Mouse (Mus musculus) forelimb bud, embryonic 11.5 days (tissue): ENCODE measurements around the gene Gm20388.

ENCODE experiments used
- DNase-seq: peaks from one replicate; pipeline ENCODE4 v3.0.0-alpha.2; 2012; ENCODE audit warnings: low read depth, low spot score

Gene Gm20388

DNA sequence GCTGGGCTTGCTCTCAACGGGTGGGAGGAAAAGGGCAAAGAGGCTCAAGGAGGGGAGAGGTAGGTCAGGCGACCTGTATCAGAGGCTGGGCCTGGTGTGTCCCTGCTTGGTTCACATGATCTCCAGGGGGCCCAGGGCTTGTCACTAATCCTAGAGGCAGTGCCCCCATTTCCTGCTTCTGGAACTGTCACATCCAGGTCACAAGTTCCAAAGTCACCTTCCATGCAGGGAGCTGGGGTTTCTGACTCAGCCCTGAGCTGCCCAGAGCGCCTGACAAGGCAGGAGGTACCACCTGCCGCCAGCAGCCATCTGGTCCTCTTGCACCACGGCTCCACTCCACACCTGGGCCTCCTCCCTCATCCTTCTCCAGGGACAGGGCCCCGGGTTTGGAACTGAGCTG is 473.1 kb downstream of the Gm20388 start:
- no peak for DNase-seq

DNA sequence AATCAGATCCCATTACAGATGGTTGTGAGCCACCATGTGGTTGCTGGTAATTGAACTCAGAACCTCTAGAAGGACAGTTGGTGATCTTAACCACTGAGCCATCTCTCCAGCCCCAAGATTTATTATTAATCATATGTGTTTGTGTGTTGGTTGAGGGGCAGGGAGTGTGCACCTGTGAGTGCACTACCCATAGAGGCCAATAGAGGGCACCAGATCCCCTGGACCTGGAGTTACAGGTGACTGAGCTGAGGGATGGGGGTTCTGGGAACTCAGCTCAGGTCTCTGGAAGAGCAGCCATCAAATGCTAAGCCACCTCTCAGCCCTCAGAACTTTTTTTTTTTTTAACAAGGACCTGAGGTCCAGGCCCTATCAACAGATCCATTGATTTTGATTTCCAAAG is 474.1 kb downstream of the Gm20388 start:
- DNase-seq = no peak

DNA sequence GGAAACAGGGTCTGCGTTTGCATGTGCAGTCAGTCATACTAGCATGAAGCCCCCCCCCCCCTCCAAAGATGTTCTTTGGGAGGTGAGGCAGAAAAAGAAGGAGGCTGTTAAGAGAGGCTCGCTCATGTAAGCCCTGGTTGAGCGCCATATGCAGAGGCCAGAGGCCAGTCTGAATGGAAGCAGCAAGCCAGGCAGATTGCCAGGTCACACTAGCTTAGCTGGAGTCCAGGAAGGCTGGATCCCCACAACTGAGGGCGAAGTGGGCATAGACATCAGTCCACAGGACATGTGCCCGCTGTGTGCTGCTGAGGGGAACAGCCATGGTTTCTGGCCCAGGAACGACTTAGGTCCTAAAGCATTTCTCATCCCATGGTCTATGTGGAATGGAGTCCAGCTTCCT is 477.6 kb downstream of the Gm20388 start:
- DNase-seq = no peak

DNA sequence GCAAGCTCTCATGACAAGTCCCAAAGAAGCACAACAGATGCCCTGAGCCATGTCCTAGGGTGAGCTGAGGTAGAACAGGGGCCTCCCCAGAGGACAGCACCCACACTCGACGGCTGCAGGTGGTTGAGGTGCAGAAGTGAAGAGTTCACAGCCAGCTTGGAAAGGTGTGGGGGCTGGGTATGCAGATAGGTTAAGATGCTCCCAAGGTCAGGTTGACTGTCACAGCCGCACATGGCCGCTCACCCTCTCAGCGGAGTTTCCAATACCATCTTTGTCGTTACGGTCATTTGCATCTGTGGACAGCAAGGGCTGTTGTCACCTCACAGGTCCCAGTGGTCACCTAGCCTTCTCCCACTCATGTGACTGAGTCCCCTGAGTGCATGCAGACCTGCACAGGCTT is 480.0 kb downstream of the Gm20388 start:
- no peak for DNase-seq

DNA sequence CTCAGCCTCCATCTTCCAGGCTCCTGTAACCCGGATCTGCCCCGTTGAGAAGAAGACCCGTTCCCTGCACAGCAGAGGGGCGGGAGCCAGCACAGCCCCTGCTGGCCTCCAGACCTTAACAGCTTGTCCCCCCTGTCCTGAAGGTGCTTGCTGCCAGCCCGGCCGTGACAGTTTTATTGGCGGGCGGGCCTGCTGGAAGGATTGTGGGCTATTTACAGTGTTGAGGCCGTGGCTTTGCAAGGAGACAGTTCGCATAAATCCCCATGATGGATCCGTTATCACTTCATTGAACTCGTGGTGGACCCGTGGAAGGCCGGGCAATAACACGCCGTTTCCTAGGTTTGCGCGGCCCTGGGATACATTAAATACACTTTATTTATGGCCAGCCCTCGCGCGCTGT is 481.2 kb downstream of the Gm20388 start:
- DNase-seq = no peak

DNA sequence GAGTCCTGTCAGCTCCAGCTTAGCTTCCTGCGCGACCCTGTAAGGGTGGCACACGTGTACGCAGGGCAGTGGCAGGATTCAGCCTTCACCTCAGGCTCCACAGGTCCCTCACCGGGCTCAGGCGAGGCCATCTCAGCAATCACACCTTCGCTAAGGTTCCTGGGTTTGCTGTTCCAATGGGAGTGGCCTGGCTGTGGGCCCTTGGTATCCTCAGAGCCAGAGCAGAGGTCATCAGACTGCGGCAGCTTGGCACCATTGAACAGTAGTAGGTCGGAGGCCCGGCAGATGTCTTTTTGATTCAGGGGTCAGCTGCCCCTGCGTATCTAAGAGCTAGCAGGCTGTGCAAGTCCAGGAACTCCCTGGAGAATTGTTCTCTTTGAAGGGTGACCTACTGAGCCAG is 482.4 kb downstream of the Gm20388 start:
- no peak for DNase-seq

DNA sequence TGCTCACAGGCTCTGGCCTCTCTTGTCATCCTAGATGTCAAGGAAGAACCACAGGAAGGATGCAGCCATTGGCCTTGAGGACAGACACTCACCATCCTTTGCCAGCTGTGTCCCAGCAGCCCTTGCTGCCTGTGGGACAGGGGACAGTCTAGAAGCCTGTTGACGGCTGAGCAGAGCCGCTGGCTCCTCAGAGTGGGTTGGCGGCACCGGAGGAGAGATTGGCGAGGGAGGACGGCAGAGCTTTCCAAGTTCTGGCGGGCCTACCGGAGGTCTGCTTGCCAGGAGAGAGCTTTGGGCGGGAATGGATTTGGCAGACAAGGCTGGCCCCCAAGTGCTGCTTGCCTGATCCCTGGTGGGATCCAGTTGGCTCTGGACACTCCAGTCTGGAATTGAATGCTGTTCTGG is 483.2 kb downstream of the Gm20388 start:
- DNase-seq = no peak

DNA sequence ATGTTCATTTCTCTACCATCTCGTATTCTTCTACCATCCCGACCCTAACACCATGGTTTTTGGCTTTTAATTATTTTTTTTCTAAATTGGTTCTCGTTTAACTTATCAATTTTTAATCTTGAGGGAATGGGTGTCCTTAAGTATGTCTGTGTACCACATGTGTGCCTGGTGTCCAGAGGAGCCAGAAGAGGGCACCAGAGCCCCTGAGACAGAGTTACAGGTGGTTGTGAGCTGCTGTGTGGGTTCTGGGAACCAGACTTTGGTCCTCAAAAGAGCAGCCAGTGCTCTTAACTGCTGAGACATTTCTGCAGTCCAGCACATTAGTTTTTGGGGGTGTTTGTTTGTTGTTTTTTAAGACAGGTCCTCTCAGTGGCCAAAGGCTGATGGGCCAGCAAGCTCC is 485.3 kb downstream of the Gm20388 start:
- DNase-seq = no peak

DNA sequence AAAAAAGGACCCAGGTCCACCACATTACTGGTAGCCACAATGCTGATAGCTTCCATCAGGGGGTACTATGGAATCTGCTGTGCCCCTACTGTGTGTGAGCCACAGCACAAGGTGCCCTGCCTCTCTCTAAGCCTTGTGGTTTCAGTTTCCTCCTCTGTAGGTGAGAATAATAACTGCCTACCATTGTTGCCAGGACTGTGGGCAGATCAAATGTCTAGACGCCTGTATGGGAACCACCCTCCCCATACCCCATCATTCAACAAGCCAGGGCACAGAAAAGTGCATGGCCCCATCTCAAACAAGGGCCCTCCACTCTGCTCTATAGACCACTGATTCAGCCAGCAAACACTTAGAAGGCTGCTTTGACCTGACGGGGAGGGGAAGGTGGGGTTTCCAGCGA is 486.1 kb downstream of the Gm20388 start:
- DNase-seq = no peak

DNA sequence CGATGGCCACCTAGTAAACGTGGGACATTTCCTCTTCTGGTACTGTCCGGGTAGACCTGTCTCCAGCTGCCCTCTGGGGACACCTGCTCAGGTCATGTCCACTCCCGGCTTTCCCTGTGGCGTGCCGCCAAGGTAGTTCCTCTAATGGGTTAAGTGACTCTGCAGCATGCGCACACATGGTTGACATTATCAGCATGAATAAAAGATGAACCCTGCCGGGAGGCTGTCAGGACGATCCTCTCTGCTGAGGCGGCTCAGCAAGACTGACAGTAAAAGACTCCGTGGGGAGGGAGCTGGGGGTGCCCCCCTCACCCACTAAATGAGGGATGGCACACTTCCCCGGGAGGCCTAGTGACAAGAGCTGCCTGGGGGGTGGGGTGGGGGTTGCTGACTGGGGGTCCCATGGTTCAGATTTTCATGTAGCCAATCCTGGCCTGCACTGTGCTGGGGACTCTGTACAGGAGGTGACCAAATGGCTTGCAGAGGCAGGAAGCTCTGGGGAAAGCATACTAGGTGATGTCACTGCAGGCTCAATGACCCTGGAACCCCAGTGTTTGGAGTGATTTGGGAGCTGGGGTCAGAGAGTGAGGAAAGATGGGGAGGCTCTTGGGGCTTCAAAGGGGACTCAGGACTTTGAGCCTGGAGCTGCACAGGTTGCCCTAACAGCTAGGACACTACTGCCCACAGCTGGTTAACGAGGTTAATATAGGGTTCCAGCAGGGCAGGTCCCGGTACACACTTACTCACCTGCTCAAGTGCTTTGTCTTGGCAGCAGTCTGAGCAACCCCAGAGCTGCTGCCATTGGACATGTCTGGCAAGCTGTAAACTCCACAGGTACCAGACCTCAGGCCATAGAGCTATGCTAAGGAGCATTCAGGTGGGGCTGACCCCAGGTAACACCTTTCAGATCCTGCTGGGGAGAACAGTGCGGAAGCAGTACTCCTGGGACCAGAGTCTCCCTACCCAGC is 487.1 kb downstream of the Gm20388 start:
- no peak for DNase-seq

DNA sequence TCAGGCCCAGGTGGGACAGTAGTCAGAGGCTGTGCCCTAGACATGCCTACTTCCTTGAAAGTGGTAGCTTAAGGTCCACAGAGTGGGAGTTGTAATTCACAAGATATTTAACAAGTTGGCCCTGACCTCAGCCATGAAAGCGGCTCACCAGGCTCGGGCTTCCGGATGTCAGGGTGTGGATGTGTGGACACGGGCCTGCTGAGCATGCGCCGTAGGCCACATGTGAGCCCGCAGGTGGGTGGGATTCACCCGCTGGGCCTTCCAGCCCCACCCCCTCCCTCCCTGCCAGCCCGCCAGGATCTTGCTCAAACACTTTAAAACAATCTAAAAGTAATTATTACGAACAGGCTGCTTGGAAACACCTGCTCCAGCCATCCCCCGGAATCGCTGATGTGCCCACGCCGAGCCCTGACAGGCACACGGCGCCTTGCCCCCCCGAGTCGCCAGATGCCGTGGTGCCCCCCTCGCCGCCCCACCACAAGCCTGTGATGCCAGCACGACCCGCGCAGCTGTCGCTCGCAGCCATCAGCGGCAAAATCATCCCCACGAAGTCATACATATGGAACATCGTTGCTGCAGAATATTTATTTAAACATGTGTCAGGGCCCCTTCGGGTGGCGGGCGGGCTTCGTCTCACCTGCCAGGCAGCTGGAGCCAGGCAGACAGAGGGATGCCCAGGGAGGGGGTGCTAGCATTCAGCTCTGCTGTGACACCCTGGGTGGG is 488.7 kb downstream of the Gm20388 start:
- no peak for DNase-seq

DNA sequence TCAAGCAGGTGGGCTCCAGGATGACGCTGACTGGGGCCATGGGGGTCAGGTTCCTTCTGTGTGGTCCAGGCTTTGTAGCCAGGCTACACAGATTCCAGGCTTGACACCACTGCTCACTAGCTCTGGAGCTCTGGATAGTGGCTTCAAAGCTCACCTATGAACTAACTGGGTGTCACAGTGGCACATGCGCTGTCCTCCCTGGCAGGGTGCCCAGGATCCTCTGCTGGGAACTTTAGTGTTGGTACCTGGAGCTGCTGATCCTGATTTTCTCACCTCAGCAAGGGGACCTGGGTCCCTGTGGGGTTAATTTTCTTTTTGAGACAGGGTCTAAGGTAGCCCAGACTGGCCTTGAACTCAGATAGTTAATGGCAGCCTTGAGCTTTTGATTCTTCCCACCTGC is 490.6 kb downstream of the Gm20388 start:
- no peak for DNase-seq

DNA sequence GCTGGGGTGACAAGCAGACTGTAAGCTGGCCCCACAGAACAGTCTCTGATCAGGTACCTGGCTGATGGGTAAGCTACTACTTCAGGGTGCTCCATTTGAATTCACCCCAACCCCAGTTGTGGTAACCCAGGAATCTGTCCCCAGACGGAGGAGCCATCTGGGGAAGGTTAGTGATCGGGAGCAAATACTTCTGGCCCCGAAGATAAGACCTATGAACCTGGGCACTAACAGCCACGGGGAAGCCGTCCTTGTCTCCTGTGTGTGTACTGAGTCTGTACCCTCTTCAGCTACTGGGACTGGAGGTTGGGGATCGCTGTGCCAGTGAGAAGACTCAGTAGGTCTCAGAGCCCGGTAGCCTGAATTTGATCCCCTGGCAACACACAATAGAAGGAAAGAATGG is 491.1 kb downstream of the Gm20388 start:
- DNase-seq = no peak

DNA sequence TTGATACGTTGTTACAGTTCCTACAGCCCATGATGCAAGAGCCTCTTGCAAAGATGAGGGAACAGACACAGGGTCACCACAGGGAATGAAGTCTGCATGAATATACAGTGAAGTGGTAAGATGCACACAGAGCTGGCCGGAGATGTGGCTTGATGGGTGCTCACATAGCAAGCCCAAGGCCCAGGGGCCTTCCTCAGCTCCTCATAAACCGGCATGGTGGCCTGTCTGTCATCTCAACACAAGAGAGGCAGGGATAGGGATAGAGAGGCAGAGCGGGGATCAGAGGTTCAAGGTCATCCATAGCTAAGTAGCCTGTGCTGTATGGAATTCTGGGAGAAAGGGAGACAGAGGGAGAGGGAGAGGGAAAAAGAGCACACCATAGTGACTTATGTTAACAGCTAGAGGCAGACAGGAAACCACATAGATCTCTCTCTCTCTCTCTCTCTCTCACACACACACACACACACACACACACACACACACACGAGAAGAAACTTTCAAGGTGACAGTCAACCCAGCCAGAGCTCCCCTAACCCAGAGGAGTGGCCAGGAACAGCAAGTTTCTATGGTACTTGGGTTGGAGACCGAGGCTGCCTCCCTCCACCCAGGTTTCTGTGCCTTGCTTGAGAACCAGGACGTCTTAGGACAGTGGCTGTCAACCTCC is 493.1 kb downstream of the Gm20388 start:
- no peak for DNase-seq

DNA sequence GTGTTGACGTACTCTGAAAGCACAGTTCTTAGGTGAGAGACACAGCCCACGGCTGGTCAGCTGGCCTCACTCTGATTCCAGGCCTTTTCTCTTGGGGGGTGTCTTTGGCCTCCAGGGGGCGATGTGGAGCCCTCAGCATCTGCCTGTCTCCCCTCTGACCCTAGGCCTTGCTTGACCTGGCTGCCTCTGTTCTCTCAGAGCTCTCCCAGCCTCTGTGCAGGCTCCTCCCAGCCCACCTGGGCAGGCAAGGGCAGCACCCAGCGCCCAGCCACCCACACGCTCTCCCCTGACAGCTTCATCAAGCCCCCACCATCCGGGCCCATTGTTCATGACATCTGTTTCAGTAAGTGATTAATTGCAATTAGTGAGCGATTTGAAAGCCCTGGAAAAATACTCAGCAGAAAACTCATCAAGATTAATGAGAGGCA is 494.0 kb downstream of the Gm20388 start:
- no peak for DNase-seq

DNA sequence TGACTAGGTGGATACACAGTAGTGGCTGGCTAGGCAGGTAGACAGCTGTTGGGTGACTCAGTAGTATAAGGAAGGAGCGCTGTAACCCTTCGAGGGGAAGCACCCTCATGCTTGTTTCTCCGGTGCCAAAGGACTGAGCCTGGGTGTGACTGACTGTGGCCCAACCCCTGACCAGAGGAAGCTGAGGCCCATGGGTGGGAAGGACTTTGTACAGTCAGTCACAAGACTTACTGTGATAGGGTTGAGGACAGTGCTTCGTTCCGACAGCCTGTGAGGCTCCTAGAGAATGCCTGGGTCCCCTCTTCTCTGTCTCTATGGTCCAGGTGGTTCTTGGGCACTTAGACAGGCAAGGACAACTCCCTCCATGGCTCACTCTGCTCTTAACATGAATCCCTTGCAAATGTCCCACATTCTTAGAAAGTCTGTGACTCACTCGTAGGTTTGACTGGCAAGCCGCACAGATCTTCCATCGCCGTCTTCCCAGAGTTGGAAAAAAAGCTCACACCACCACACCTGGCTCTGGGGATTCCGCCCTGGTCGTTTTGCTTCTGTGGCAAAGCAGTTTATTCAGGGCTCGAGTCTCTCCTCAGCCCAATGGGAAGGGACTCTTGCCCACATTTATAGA is 495.5 kb downstream of the Gm20388 start:
- no peak for DNase-seq

DNA sequence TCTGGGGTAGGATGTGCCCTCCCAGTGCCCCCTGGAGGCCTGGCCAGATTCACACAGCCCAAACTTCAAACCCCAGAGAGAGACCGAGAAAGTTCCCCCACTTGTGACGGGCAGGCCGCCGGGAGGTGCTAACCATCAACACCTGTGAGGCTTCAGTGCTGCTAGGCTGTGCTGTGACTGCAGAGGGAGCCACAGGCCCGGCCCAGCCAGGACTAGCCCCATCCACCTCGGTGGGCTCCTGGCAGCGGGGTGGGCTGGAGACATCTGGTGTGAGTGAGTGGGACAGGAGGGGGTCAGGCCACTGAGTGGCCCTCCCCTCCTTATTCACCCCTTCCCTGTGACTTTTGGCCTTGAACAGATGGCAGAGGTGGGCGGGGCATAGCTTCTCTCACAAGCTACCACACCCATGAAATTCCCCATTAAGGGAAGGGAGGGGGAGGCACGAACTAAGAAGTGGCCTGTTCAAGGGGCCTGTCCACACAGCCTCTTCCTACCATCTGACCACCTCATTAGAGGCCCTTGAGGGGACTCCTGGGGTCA is 497.1 kb downstream of the Gm20388 start:
- DNase-seq = peak; percentile 89

DNA sequence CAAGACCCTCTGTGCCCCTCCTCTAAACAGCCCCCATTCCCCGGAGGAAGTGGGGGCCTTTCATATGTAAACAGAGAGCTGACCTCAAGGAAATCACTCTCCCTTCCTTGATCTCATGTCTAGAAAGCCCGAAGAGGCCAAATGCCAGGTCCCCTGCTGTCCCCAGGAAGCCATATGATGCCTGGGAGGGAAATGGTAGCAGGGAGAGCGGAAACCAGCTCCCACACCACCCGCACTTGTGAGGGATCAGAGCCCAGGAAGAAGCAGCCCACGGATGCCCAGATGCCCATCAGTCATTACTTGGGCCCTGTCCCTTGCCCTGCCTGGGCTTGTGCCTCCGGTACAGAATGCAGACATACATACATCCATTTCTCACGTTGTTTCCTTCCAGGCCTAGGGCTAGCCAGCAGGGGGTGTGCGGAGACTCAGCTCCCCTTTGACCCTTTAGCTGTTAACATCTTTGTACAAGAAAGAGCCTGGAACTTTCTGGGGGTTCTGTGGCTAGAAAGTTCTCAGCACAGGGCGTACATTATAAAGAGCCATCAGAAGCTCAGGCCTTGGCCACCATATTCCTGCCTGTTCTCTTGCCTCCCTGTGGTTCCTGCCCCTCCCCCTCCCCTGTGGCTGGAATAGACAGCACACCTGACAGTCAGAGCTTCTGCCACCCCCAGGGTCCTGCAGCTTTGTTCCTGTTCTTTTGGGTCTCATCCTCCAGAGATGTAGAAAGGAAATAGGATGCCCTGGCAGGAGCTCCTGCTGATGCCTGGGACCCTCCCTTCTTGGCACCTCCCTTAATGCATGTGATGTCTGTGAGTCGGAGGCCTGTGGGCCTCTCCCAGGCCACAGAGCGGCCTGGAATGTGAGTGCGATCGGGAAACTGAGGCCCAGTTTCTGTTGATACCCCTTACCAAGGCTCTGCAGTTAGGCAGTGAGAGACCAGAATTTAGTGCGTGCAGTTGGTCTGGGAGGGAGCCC is 497.9 kb downstream of the Gm20388 start:
- DNase-seq = no peak

DNA sequence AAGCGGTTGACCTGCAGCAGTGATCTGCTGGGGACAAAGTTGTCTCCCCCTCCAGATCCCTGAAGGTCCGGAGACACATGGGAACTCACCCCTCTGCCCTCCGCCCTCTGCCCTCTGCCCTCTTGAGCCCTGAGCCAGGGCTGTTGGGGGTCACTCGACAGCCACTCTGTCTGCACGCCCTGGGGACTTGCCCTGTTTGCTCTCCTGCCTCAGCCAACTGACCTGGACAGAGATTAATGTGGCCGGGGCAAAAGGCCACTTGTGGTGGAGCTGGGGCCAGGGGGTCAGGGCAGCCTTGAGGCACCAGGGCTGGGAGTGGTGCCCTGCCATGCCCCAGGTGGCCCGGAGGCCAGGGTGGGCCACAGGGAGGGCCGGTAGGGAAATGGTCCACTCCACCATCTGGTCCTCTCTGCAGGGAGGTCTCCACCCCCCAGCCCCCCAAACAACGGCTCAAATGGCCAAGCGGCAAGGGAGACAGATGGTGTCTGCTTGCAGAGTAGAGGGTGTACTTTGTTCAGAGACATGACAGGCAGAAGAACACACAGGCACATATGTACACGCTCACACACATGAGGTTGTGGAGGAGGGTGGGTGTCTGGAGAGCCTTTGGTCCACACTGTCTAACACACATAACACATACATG is 498.9 kb downstream of the Gm20388 start:
- no peak for DNase-seq

DNA sequence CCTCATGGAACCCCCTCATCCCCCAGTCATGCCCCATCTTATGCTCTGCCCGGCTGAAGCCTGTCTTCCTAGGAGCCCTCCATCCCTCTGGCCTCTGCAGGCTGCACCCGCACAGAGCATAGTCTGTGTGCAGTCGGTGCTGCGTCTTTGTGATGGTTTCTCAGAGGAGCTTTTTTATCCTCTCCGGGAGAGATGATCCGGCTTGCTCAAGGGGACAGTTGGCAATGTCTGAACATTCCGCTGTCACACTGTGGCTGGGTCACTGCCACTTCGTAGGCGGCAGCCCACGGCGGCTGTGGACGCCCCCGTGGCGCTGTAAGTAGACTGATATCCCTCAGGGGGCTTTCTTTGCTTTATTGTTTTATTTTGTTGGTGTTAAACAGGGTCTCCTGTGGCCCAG is 500.4 kb downstream of the Gm20388 start:
- no peak for DNase-seq
